ENCODE assay signal across 14 mouse cellular contexts in the genomic region with DNA sequence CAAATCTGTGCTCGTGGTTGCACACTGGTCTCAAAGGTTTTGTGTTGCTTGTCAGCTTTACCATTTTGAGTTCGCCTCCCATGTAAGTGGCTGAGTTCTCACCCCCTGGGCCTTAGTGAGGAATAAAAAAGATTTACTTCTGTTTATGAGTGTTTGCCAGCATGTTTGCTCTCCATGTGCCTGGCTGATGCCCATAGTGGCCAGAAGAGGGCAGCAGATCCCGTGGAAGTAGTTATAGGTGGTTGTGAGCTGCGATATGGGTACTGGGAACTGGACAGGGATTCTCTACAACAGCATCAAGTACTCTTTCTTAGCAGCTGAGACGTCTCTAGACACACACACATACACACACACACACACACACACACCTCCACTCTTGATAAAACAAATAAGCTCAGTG. TPM values are rescaled to one million over a fixed set of nuclear protein-coding genes. Genes with fewer than 3 reads are reported as not detected.
DNase-seq lines count a peak whose midpoint lies in the region; ATAC-seq and TF ChIP-seq lines count a peak whose summit lies in the region.
"Had no signal": no experiment of that assay in that cellular context is flagged by ENCODE, and none has a peak within 500 bp of the region (broad histone marks: within the 10 kb centered on the region; RNA-seq: fewer than 3 reads in every experiment).

No protein-coding gene starts in this region.

- peak; percentile 45 for TF ChIP-seq CTCF in lung, adult 2 months (IDR thresholded peaks at IDR 0.05; ENCODE audit: insufficient read depth, low read length)
- peak; percentile 54; the same call in 1 of the 2 replicates for TF ChIP-seq CTCF in G1E (IDR thresholded peaks at IDR 0.05; ENCODE audit: low read depth, low read length)

- H3K4me3 ChIP-seq in lung, adult 2 months (replicated peaks; ENCODE audit: extremely low read depth, low read depth, low read length): no peak overlapping the region
- no peak overlapping the region for H3K4me3 ChIP-seq in G1E (ENCODE audit: low read depth, low read length)
- H3K4me3 ChIP-seq: hindbrain, embryonic 10.5 days had no signal

- peaks cover 8% of the 10 kb centered on the region; the same call in 1 of the 2 replicates for H3K9me3 ChIP-seq in G1E (replicated peaks)

- H3K36me3 ChIP-seq in G1E (replicated peaks): no peaks in the 10 kb centered on the region
- H3K36me3 ChIP-seq: hindbrain, embryonic 10.5 days had no signal

- TF ChIP-seq POLR2A in lung, adult 2 months (IDR thresholded peaks at IDR 0.05; ENCODE audit: borderline replicate concordance, extremely low read depth, low read depth, low read length): no peak

- 77% methylated on average over 5 of the region's 5 CpGs for WGBS in lung, adult 2 months

- intact Hi-C loops in gastrocnemius, postnatal 14 days (cut with DNase I; ENCODE audit: low total_unique reads): loop anchor here (5.0 kb wide), 1 partner anchor 70 kb away; no protein-coding TSS in a partner anchor

- no peaks in the 10 kb centered on the region for H3K27me3 ChIP-seq in G1E (ENCODE audit: insufficient read depth, low read length)

- peak; percentile 65 for DNase-seq in CD4-positive, CD25-positive, alpha-beta regulatory T cell, adult 2 months (ENCODE audit: low read depth, low spot score)
- DNase-seq in lung, adult 2 months: no peak
- DNase-seq in lung, postnatal 25 days (ENCODE audit: low spot score): no peak
- no peak for DNase-seq in G1E (ENCODE audit: low spot score)
- no peak for DNase-seq in embryo, embryonic 9.5 days (ENCODE audit: extremely low spot score)
- no peak for DNase-seq in gastrocnemius, postnatal 14 days
- DNase-seq: cerebellum, adult 11-12 months; heart, adult 11 months; kidney, postnatal 25 days; lung, adult 18-20 months had no signal

- no peaks in the 10 kb centered on the region for H3K4me1 ChIP-seq in lung, adult 2 months (ENCODE audit: control insufficient read depth, insufficient read depth, low read length)
- H3K4me1 ChIP-seq in G1E (ENCODE audit: insufficient read depth, low read depth, low read length): no peaks in the 10 kb centered on the region

- no peak for ATAC-seq in CD4-positive, CD25-positive, alpha-beta regulatory T cell, adult 4 months
- no peak for ATAC-seq in G1E (ENCODE audit: extremely low read depth, insufficient number of reproducible peaks, low FRiP score, poor library complexity, severe bottlenecking)
- ATAC-seq in megakaryocyte-erythroid progenitor cell, adult 5-6 weeks (replicated peaks; ENCODE audit: low FRiP score, low TSS enrichment, poor library complexity, severe bottlenecking): peak; percentile 50
- ATAC-seq: forebrain, embryonic 16.5 days had no signal

RNA-seq across cellular contexts. Expression of a gene that starts 26.8 kb away (rescaled TPM):
- 100 to 1,000 TPM; 298 to 352 TPM for polyA plus RNA-seq in CD4-positive, CD25-positive, alpha-beta regulatory T cell, adult 4 months (2017; shearing (Covaris generic))
- polyA plus RNA-seq in lung, adult 2 months (2012; rRNA removed): 101 and 124 TPM in 2 replicates
- total RNA-seq in G1E (2014; fragmentation: Nextera tagmentation) (186 and 190 TPM in 2 replicates), G1E (2017) (230 and 256 TPM in 2 replicates)
- polyA plus RNA-seq in G1E (2012): 21.1 and 28.2 TPM in 2 replicates
- 50.7 and 56.5 TPM in 2 replicates for total RNA-seq in megakaryocyte-erythroid progenitor cell, adult 5-6 weeks (2014; fragmentation: Nextera tagmentation)
- total RNA-seq in megakaryocyte-erythroid progenitor cell, adult 5-6 weeks (2017): 80.5 and 95.8 TPM in 2 replicates
- 10 to 100 TPM; 33.4 to 39.2 TPM for total RNA-seq in gastrocnemius, postnatal 14 days (2021)

RNA-seq across cellular contexts. Expression of a gene that starts 48.4 kb away (rescaled TPM):
- polyA plus RNA-seq in CD4-positive, CD25-positive, alpha-beta regulatory T cell, adult 4 months (2017; shearing (Covaris generic)): 1 to 10 TPM in 1 of 2 experiments, under 1 TPM in 1; 0.93 to 1.5 TPM
- 7.2 and 11.3 TPM in 2 replicates for polyA plus RNA-seq in lung, adult 2 months (2012; rRNA removed)
- total RNA-seq in G1E (2014; fragmentation: Nextera tagmentation) (not detected in 2 replicates), G1E (2017) (0.06 and 0.11 TPM in 2 replicates)
- polyA plus RNA-seq in G1E (2012): not detected in 2 replicates
- not detected in 2 replicates for total RNA-seq in megakaryocyte-erythroid progenitor cell, adult 5-6 weeks (2014; fragmentation: Nextera tagmentation)
- total RNA-seq in megakaryocyte-erythroid progenitor cell, adult 5-6 weeks (2017): not detected in 2 replicates
- under 1 TPM; 0.24 to 0.68 TPM for total RNA-seq in gastrocnemius, postnatal 14 days (2021)
